Mouse (Mus musculus) kidney, adult 9 months (tissue): ENCODE results near the gene N4bp1.
A peak's percentile ranks its signal among the peaks of the same experiment; 100 is the strongest.

Experiments used
- DNase-seq: peaks from one replicate; pipeline ENCODE4 v3.0.0; 2022

The N4bp1 gene

GRCm38 (mm10) chr8:86759090-86759491, 126.0 kb downstream of the N4bp1 start:
- peak; percentile 38 for DNase-seq

DNA sequence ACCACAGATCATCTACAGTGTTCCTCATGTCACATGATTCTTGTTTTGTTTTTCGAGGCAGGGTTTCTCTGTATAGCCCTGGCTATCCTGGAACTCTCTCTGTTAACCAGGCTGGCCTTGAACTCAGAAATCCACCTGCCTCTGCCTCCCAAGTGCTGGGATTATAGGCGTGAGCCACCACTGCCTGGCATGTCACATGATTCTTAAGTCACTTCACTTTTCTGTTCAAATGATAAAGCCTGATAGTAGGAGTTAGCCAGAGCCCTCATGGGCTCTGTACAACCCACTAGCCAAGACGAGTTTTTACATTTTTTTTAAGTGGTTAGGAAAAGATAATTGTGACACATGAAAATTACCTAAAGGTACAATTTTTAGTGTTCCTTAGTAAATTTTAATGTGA, 126.4 kb downstream of the N4bp1 start:
- peak; percentile 38 for DNase-seq
